Mouse (Mus musculus): Measurements from ENCODE around the gene Tgm2.

The Tgm2 gene

GRCm38 (mm10) chr2:158115838-158116453 is 30.3 kb downstream of the Tgm2 start:
- no peak for DNase-seq (ENCODE audit: low read depth)

GRCm38 (mm10) chr2:158114931-158115330 is 31.3 kb downstream of the Tgm2 start:
- DNase-seq (ENCODE audit: low read depth), result no peak

GRCm38 (mm10) chr2:158113591-158114257 is 32.5 kb downstream of the Tgm2 start:
- DNase-seq (ENCODE audit: low read depth), result peak; percentile 97

- DNase-seq (ENCODE audit: low read depth), result no peak
Observed at GRCm38 (mm10) chr2:158109516-158109915, 36.7 kb downstream of the Tgm2 start.

GRCm38 (mm10) chr2:158106947-158107587 is 39.2 kb downstream of the Tgm2 start:
- peak; percentile 85 for DNase-seq (ENCODE audit: low read depth)

- DNase-seq (ENCODE audit: low read depth), result no peak
Observed at GRCm38 (mm10) chr2:158105605-158106004, 40.6 kb downstream of the Tgm2 start.

GRCm38 (mm10) chr2:158104966-158105365 is 41.3 kb downstream of the Tgm2 start:
- DNase-seq (ENCODE audit: low read depth), result no peak

- DNase-seq (ENCODE audit: low read depth), result peak; percentile 70
Observed at GRCm38 (mm10) chr2:158101768-158102167, 44.5 kb downstream of the Tgm2 start.

GRCm38 (mm10) chr2:158099537-158099936 is 46.7 kb downstream of the Tgm2 start:
- DNase-seq (ENCODE audit: low read depth), result no peak

- DNase-seq (ENCODE audit: low read depth), result peak; percentile 67
Observed at GRCm38 (mm10) chr2:158098730-158099129, 47.5 kb downstream of the Tgm2 start.

- DNase-seq (ENCODE audit: low read depth), result no peak
Observed at GRCm38 (mm10) chr2:158097071-158097470, 49.2 kb downstream of the Tgm2 start.

- peak; percentile 51 for DNase-seq (ENCODE audit: low read depth)
Observed at GRCm38 (mm10) chr2:158094846-158095245, 51.4 kb downstream of the Tgm2 start.

- DNase-seq (ENCODE audit: low read depth), result no peak
Observed at GRCm38 (mm10) chr2:158094300-158094699, 51.9 kb downstream of the Tgm2 start.

GRCm38 (mm10) chr2:158093345-158093744 is 52.9 kb downstream of the Tgm2 start:
- DNase-seq (ENCODE audit: low read depth), result peak; percentile 45

GRCm38 (mm10) chr2:158090096-158090495 is 56.1 kb downstream of the Tgm2 start:
- peak; percentile 46 for DNase-seq (ENCODE audit: low read depth)

- no peak for DNase-seq (ENCODE audit: low read depth)
Observed at GRCm38 (mm10) chr2:158084486-158084885, 61.8 kb downstream of the Tgm2 start.

- no peak for DNase-seq (ENCODE audit: low read depth)
Observed at GRCm38 (mm10) chr2:158080622-158081241, 65.5 kb downstream of the Tgm2 start.

GRCm38 (mm10) chr2:158079843-158080395 is 66.3 kb downstream of the Tgm2 start:
- no peak for DNase-seq (ENCODE audit: low read depth)

- no peak for DNase-seq (ENCODE audit: low read depth)
Observed at GRCm38 (mm10) chr2:158078971-158079370, 67.3 kb downstream of the Tgm2 start.

GRCm38 (mm10) chr2:158077981-158078380 is 68.3 kb downstream of the Tgm2 start:
- DNase-seq (ENCODE audit: low read depth), result no peak

- no peak for DNase-seq (ENCODE audit: low read depth)
Observed at GRCm38 (mm10) chr2:158076690-158077089, 69.5 kb downstream of the Tgm2 start.

- DNase-seq (ENCODE audit: low read depth), result no peak
Observed at GRCm38 (mm10) chr2:158074835-158075234, 71.4 kb downstream of the Tgm2 start.

GRCm38 (mm10) chr2:158071633-158071995 is 74.6 kb downstream of the Tgm2 start:
- no peak for DNase-seq (ENCODE audit: low read depth)
